Mouse (Mus musculus) thymus, postnatal 25 days (tissue): ENCODE measurements around the gene Zmynd19.

ENCODE experiments used
- DNase-seq: peaks from one replicate; pipeline ENCODE4 v3.0.0; 2022

Gene Zmynd19

GRCm38 (mm10) chr2:24949421-24950188 lies at the start of gene Zmynd19:
Gene Zmynd19 (plus strand): TSS chr2:24949792.
- DNase-seq = peak; percentile 98

GRCm38 (mm10) chr2:24901055-24901454 lies 48.5 kb upstream of the Zmynd19 start:
- no peak for DNase-seq

- no peak for DNase-seq
Observed at GRCm38 (mm10) chr2:24902999-24903398, 46.6 kb upstream of the Zmynd19 start.

- no peak for DNase-seq
Observed at GRCm38 (mm10) chr2:24904823-24905652, 44.6 kb upstream of the Zmynd19 start.

GRCm38 (mm10) chr2:24905653-24906155 lies 43.9 kb upstream of the Zmynd19 start:
- DNase-seq = no peak

GRCm38 (mm10) chr2:24910481-24910880 lies 39.1 kb upstream of the Zmynd19 start:
- DNase-seq = no peak

GRCm38 (mm10) chr2:24912189-24912588 lies 37.4 kb upstream of the Zmynd19 start:
- no peak for DNase-seq

GRCm38 (mm10) chr2:24912589-24912988 lies 37.0 kb upstream of the Zmynd19 start:
- DNase-seq = no peak

GRCm38 (mm10) chr2:24914762-24915161 lies 34.8 kb upstream of the Zmynd19 start:
- DNase-seq = no peak

- DNase-seq = peak; percentile 95
Observed at GRCm38 (mm10) chr2:24918930-24919838, 30.4 kb upstream of the Zmynd19 start, which contains the start of gene Ehmt1. Gene Ehmt1 (minus strand): TSS chr2:24919614.

GRCm38 (mm10) chr2:24919839-24920175 lies 29.8 kb upstream of the Zmynd19 start:
- no peak for DNase-seq

GRCm38 (mm10) chr2:24923561-24923960 lies 26.0 kb upstream of the Zmynd19 start:
- DNase-seq = no peak

- DNase-seq = no peak
Observed at GRCm38 (mm10) chr2:24925284-24925683, 24.3 kb upstream of the Zmynd19 start.

GRCm38 (mm10) chr2:24926345-24926964 lies 23.1 kb upstream of the Zmynd19 start:
- DNase-seq = no peak

GRCm38 (mm10) chr2:24926965-24927358 lies 22.6 kb upstream of the Zmynd19 start:
- no peak for DNase-seq

- DNase-seq = no peak
Observed at GRCm38 (mm10) chr2:24927810-24928479, 21.6 kb upstream of the Zmynd19 start.

- DNase-seq = no peak
Observed at GRCm38 (mm10) chr2:24929119-24929518, 20.5 kb upstream of the Zmynd19 start.

GRCm38 (mm10) chr2:24929593-24929992 lies 20.0 kb upstream of the Zmynd19 start:
- no peak for DNase-seq

GRCm38 (mm10) chr2:24934441-24934963 lies 15.1 kb upstream of the Zmynd19 start:
- no peak for DNase-seq

GRCm38 (mm10) chr2:24935057-24935796 lies 14.4 kb upstream of the Zmynd19 start, which contains the start of gene Arrdc1:
Gene Arrdc1 (minus strand): TSS chr2:24935252.
- peak; percentile 95 for DNase-seq

- no peak for DNase-seq
Observed at GRCm38 (mm10) chr2:24942092-24942491, 7.5 kb upstream of the Zmynd19 start.
